In the genomic region with DNA sequence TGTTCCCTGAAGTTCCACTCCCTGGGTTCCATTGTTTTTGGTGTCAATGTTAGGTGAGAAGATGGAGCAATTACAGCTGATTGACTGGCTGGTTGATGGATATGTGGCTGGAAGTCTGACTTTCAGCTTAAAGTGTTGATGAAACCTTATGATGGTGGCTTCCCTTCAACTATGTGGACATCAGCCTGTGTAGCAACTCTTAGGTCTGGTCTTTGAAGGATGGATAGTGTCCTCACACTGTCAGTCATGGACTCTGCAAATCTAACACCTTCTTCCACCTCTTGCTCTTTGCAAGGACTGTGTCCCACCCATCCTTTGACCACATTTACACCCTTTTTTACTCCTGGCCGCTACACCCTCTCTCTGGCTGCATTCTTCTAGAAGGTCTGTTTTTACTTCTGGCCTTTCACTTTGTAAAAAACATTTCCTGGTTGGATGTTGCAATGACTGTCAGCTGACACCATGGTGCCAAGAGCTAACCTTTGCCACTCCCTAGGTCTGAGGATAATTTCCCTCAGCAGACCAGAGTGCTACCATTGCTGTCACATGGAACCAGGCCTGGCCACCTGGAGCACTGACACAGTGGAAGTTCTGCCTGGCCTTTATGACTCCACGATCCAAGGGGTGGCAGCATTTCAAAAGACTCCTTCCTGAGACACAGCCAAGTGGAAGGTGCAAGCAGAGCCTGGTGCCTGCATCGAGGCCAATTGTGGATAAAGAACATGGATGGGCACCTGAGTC, we compare ENCODE assay signal across 11 mouse cellular contexts. TPM values are rescaled to one million over a fixed set of nuclear protein-coding genes. Genes with fewer than 3 reads are reported as not detected.
A peak's percentile ranks its signal among the peaks of the same experiment; 100 is the strongest.
DNase-seq lines count a peak whose midpoint lies in the region; ATAC-seq and TF ChIP-seq lines count a peak whose summit lies in the region.
"Had no signal": no experiment of that assay in that cellular context is flagged by ENCODE, and none has a peak within 500 bp of the region (broad histone marks: within the 10 kb centered on the region; RNA-seq: fewer than 3 reads in every experiment).

No protein-coding gene starts in this region.

- no peaks in the 10 kb centered on the region for H3K79me2 ChIP-seq in macrophage (ENCODE audit: inconsistent target)

- intact Hi-C loops in heart, postnatal 14 days (cut with DNase I) = no loop called here

- no peak for TF ChIP-seq CTCF in hindbrain, postnatal 0 days (IDR thresholded peaks at IDR 0.05; ENCODE audit: low read depth)

- H3K36me3 ChIP-seq in hindbrain, postnatal 0 days (ENCODE audit: insufficient read depth, low read length) = no peaks in the 10 kb centered on the region
- no peaks in the 10 kb centered on the region for H3K36me3 ChIP-seq in hindbrain, embryonic 14.5 days (replicated peaks; ENCODE audit: control insufficient read depth, insufficient read depth)
- no peaks in the 10 kb centered on the region for H3K36me3 ChIP-seq in macrophage (ENCODE audit: inconsistent target)

- H3K4me1 ChIP-seq in hindbrain, postnatal 0 days (ENCODE audit: insufficient read depth, low read length) = peaks cover 28% of the 10 kb centered on the region
- H3K4me1 ChIP-seq in hindbrain, embryonic 14.5 days (replicated peaks; ENCODE audit: control insufficient read depth, insufficient read depth, low read length) = peaks cover 10% of the 10 kb centered on the region; the same call in 1 of the 2 replicates

- H3K4me2 ChIP-seq in hindbrain, postnatal 0 days (ENCODE audit: low read depth, low read length) = no peak overlapping the region
- H3K4me2 ChIP-seq in hindbrain, embryonic 14.5 days (replicated peaks) = no peak overlapping the region
- H3K4me2 ChIP-seq: heart, embryonic 11.5 days had no signal

- H3K4me3 ChIP-seq in hindbrain, postnatal 0 days (ENCODE audit: low read length) = no peak overlapping the region
- no peak overlapping the region for H3K4me3 ChIP-seq in hindbrain, embryonic 14.5 days (replicated peaks; ENCODE audit: low read length)
- no peak overlapping the region for H3K4me3 ChIP-seq in macrophage (ENCODE audit: inconsistent target)

- H3K9ac ChIP-seq in hindbrain, postnatal 0 days (replicated peaks; ENCODE audit: low read length) = no peak overlapping the region
- no peak overlapping the region for H3K9ac ChIP-seq in hindbrain, embryonic 14.5 days

- peak; percentile 15 for DNase-seq in cerebellum, adult 9-10 months
- DNase-seq in cerebellum, adult 18-20 months = no peak
- DNase-seq in hindbrain, postnatal 0 days (ENCODE audit: low spot score) = no peak
- DNase-seq in hindbrain, embryonic 14.5 days (ENCODE audit: low spot score) = no peak
- peak; percentile 41 for DNase-seq in adipocyte (ENCODE audit: low spot score)
- no peak for DNase-seq in frontal cortex, postnatal 36 days (ENCODE audit: low spot score in 2 of 2)
- no peak for DNase-seq in heart, postnatal 14 days
- DNase-seq: kidney, postnatal 10 days; thymus, adult 2 months had no signal

- H3K9me3 ChIP-seq in hindbrain, postnatal 0 days (ENCODE audit: low read length) = no peaks in the 10 kb centered on the region
- no peaks in the 10 kb centered on the region for H3K9me3 ChIP-seq in hindbrain, embryonic 14.5 days (ENCODE audit: control insufficient read depth, low read length)

- no peak for ATAC-seq in hindbrain, postnatal 0 days
- ATAC-seq in hindbrain, embryonic 14.5 days (ENCODE audit: low FRiP score) = no peak

- peak overlapping the region; percentile 92; the same call in 1 of the 2 replicates for H3K27ac ChIP-seq in hindbrain, postnatal 0 days
- no peak overlapping the region for H3K27ac ChIP-seq in hindbrain, embryonic 14.5 days
- H3K27ac ChIP-seq in macrophage = 0 out of 2 replicates have a peak overlapping the region, but pooled peaks have one; percentile 10

- H3K27me3 ChIP-seq in hindbrain, postnatal 0 days (ENCODE audit: insufficient read depth, low read length) = no peaks in the 10 kb centered on the region
- no peaks in the 10 kb centered on the region for H3K27me3 ChIP-seq in hindbrain, embryonic 14.5 days (ENCODE audit: control insufficient read depth, insufficient read depth, low read length)

- 57% methylated on average over 3 of the region's 3 CpGs for WGBS in hindbrain, postnatal 0 days
- WGBS in hindbrain, embryonic 14.5 days = 78% methylated on average over 3 of the region's 3 CpGs
- 62% methylated on average over 3 of the region's 3 CpGs for WGBS in macrophage (ENCODE audit: missing documents)

RNA-seq across cellular contexts. Expression of a gene that starts 27.9 kb away (rescaled TPM):
- 44.1 and 48.4 TPM in 2 replicates for total RNA-seq in hindbrain, postnatal 0 days (2014; rRNA removed)
- 44.7 and 46.8 TPM in 2 replicates for polyA plus RNA-seq in hindbrain, postnatal 0 days (2015; fragmentation: Nextera tagmentation; extraction: Ambion mirVana)
- polyA plus RNA-seq in hindbrain, embryonic 14.5 days (2014; fragmentation: Nextera tagmentation; extraction: Ambion mirVana) = 12.5 and 14.2 TPM in 2 replicates
- total RNA-seq in macrophage (2018; cell fraction: chromatin; rRNA removed) = 1 to 10 TPM in 4 of 26 experiments, under 1 TPM in 6, not detected in 16; 0.32 to 3.0 (median 0.64) TPM
- total RNA-seq in macrophage (2018; cell fraction: cytosol; rRNA removed) = 1 to 10 TPM in 13 of 26 experiments, under 1 TPM in 13; 0.39 to 7.6 (median 2.0) TPM
- 1 to 10 TPM in 9 of 26 experiments, under 1 TPM in 11, not detected in 6; 0.17 to 4.2 (median 0.90) TPM for total RNA-seq in macrophage (2018; cell fraction: nucleus; rRNA removed)
- polyA plus RNA-seq in macrophage (2018) = 1.4 to 9.6 TPM (median 1.5 TPM) in 3 replicates
- total RNA-seq in heart, postnatal 14 days (2021) = 10 to 100 TPM; 10.5 to 13.6 TPM

RNA-seq across cellular contexts. Expression of a gene that starts 42.6 kb away (rescaled TPM):
- total RNA-seq in hindbrain, postnatal 0 days (2014; rRNA removed) = 34.1 and 37.1 TPM in 2 replicates
- 46.7 and 55.5 TPM in 2 replicates for polyA plus RNA-seq in hindbrain, postnatal 0 days (2015; fragmentation: Nextera tagmentation; extraction: Ambion mirVana)
- 63.8 and 67.6 TPM in 2 replicates for polyA plus RNA-seq in hindbrain, embryonic 14.5 days (2014; fragmentation: Nextera tagmentation; extraction: Ambion mirVana)
- total RNA-seq in macrophage (2018; cell fraction: chromatin; rRNA removed) = 100 to 1,000 TPM; 185 to 808 (median 305) TPM
- 100 to 1,000 TPM in 14 of 26 experiments, 10 to 100 TPM in 12; 74.8 to 226 (median 103) TPM for total RNA-seq in macrophage (2018; cell fraction: cytosol; rRNA removed)
- 100 to 1,000 TPM; 103 to 566 (median 169) TPM for total RNA-seq in macrophage (2018; cell fraction: nucleus; rRNA removed)
- polyA plus RNA-seq in macrophage (2018) = 70.3 to 99.4 TPM (median 73.8 TPM) in 3 replicates
- 10 to 100 TPM; 50.2 to 56.7 TPM for total RNA-seq in heart, postnatal 14 days (2021)

Comparison
In these comparisons a context has a peak if more than half of its experiments do, and no peak if none do; other contexts are left out.
1. DNase-seq: peak in cerebellum, adult 9-10 months (single experiment) and adipocyte (single experiment); none in cerebellum, adult 18-20 months (0 of 2), hindbrain, postnatal 0 days (single experiment), hindbrain, embryonic 14.5 days (single experiment), frontal cortex, postnatal 36 days (0 of 2) and heart, postnatal 14 days (0 of 2).